In the genomic region with DNA sequence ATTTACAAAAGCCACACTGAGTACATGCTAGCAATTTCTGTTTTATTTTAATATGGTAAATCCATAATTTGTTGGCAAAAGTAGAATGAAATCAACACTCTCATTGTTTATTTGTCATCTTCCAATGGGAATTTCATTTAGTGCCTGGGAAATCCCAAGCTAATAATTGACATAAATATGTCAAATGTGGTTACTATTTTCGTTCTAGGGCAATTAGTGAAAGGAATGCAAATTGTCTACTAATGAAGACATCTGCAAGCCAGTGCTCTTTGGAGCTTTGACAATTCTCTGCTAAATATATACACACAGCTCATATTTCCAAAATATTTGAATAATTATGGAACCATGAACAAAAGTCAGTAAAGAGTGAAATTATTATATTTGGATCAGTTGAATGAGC, we compare ENCODE assay signal across 24 mouse cellular contexts.
"Had no signal": no experiment of that assay in that cellular context is flagged by ENCODE, and none has a peak within 500 bp of the region (broad histone marks: within the 10 kb centered on the region; RNA-seq: fewer than 3 reads in every experiment).

No protein-coding gene starts in this region.

- H3K9me3 ChIP-seq: heart, embryonic 10.5 days; heart, embryonic 12.5 days; hindbrain, embryonic 10.5 days; hindbrain, embryonic 13.5 days; hindbrain, embryonic 15.5 days; limb, embryonic 13.5 days; limb, embryonic 15.5 days; liver, embryonic 12.5 days had no signal

- H3K9ac ChIP-seq: heart, embryonic 12.5 days; hindbrain, embryonic 13.5 days; hindbrain, embryonic 15.5 days; limb, embryonic 13.5 days; limb, embryonic 15.5 days; liver, embryonic 12.5 days had no signal

- H3K27me3 ChIP-seq: heart, embryonic 12.5 days; hindbrain, embryonic 13.5 days; hindbrain, embryonic 15.5 days; limb, embryonic 13.5 days; limb, embryonic 15.5 days; liver, embryonic 12.5 days had no signal

- H3K36me3 ChIP-seq: heart, embryonic 10.5 days; heart, embryonic 12.5 days; hindbrain, embryonic 10.5 days; hindbrain, embryonic 13.5 days; hindbrain, embryonic 15.5 days; limb, embryonic 13.5 days; limb, embryonic 15.5 days; liver, embryonic 12.5 days had no signal

- H3K4me2 ChIP-seq: heart, embryonic 12.5 days; hindbrain, embryonic 13.5 days; hindbrain, embryonic 15.5 days; limb, embryonic 13.5 days; limb, embryonic 15.5 days; liver, embryonic 12.5 days had no signal

- DNase-seq: gastrocnemius, adult 2 months; gastrocnemius, postnatal 10 days; gastrocnemius, postnatal 25 days; heart, adult 18-20 months; heart, postnatal 10 days; heart, postnatal 4 days; kidney, adult 11 months; kidney, adult 8-10 months; kidney, postnatal 10 days; kidney, postnatal 25 days; kidney, postnatal 4 days; layer of hippocampus, adult 9-11 months; layer of hippocampus, postnatal 36 days; left cerebral cortex, postnatal 4 days had no signal

- H3K4me1 ChIP-seq: heart, embryonic 10.5 days; heart, embryonic 12.5 days; hindbrain, embryonic 10.5 days; hindbrain, embryonic 13.5 days; hindbrain, embryonic 15.5 days; limb, embryonic 13.5 days; limb, embryonic 15.5 days; liver, embryonic 12.5 days had no signal

- ATAC-seq: hindbrain, postnatal 0 days; intestine, embryonic 16.5 days; liver, embryonic 12.5 days had no signal

- H3K27ac ChIP-seq: gastrocnemius, adult 2 months; heart, embryonic 10.5 days; hindbrain, embryonic 10.5 days; hindbrain, embryonic 13.5 days; hindbrain, embryonic 15.5 days; hindbrain, postnatal 0 days; limb, embryonic 13.5 days; limb, embryonic 15.5 days; liver, embryonic 12.5 days had no signal

- H3K4me3 ChIP-seq: gastrocnemius, adult 2 months; heart, embryonic 10.5 days; heart, embryonic 12.5 days; hindbrain, embryonic 10.5 days; hindbrain, embryonic 13.5 days; hindbrain, embryonic 15.5 days; limb, embryonic 13.5 days; limb, embryonic 15.5 days; liver, embryonic 12.5 days had no signal
